Mouse (Mus musculus) embryonic fibroblast, embryonic 13.5 days (primary cell): Measurements from ENCODE around the gene Mtfr2. TPM values are rescaled to one million over a fixed set of nuclear protein-coding genes. Genes with fewer than 3 reads are reported as not detected.

Experiments used
- H3K27ac ChIP-seq: 2 replicates; pipeline ENCODE4 v1.5.1; 2012; ENCODE audit warnings: low read length, control low read depth, inconsistent platforms; ENCODE audit not compliant: insufficient read depth
- H3K4me1 ChIP-seq: 2 replicates; pipeline ENCODE4 v1.6.1; 2011; ENCODE audit warnings: low read length; ENCODE audit not compliant: control insufficient read depth, insufficient read depth
- H3K4me3 ChIP-seq: 2 replicates; pipeline ENCODE4 v1.5.1; 2011; ENCODE audit warnings: mild to moderate bottlenecking, control low read depth, low read length; ENCODE audit not compliant: insufficient read depth
- CTCF ChIP-seq: IDR thresholded peaks from 2 replicates; pipeline ENCODE4 v1.5.1; 2011; ENCODE audit warnings: mild to moderate bottlenecking, control low read depth, low read length, moderate library complexity, borderline replicate concordance; ENCODE audit not compliant: insufficient read depth
- POLR2A ChIP-seq: IDR thresholded peaks from 2 replicates; pipeline ENCODE4 v1.6.1; 2011; ENCODE audit warnings: low read depth, mild to moderate bottlenecking, control low read depth, low read length, moderate library complexity
- polyA plus RNA-seq: library from polyadenylated mRNA; stranded (reverse); fragments of >200 nt; gene quantifications from 2 replicates; pipeline ENCODE4 v1.2.4, GENCODE M21; 2011; ENCODE audit warnings: low read depth; ENCODE audit not compliant: missing spikeins, insufficient read length

Mtfr2 gene
- polyA plus RNA-seq, 1 experiment: 6.9 TPM

DNA sequence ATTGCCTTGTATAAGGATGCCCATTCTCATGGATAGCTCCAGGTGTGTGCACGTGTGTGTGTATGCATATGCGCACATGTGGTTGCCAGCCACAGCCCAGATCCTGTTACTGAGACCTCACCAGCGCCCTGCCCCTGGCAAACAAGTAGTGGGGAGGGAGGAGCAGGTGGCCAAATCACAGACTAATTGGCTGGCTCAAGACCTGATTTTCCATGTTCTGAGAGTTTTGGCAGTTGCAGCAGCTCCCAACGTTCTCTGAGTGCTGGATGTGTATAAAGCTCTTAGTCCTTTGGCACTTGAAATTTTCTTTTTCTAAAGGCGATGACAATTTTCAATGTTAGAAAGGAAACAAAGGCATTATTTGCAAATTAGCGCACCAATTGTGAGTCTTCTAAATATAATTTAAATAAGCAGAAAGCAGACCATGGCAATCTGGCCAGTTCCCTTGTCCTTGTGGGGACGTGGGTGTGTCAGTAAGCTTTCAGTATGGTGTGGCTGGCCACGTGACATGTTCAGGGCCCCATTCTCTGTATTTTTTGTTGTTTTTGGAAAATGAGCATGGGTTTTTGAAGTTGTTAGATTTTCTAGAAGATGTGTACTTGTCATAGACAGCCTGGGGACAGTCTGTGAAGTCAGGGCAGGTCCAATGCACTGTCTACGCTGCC is 31.6 kb downstream of the Mtfr2 start:
- no peaks in the 10 kb centered on the region for H3K4me1 ChIP-seq
- H3K27ac ChIP-seq: no peak overlapping the region
- TF ChIP-seq CTCF (no peak), POLR2A (no peak)
- H3K4me3 ChIP-seq: no peak overlapping the region

DNA sequence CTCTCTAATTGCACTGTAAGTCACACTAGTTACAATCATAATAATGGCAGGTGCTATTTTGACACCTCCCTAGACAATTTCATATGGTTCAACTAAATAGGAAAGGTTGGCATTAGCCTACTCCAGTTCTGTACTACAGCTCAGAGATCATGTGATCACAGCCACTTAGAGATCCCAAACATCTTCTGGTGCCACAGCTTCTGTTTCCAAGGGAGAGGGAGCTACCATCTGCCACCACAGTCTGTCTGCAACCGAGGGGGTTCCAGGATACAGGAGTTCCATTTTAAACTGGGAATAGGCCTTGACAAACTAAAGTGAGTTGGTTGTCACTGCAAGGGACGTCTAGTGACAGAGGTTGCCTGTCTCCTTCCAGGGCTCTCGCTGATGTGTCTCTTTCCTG is 33.2 kb downstream of the Mtfr2 start:
- no peak overlapping the region for H3K27ac ChIP-seq
- H3K4me1 ChIP-seq: no peaks in the 10 kb centered on the region
- H3K4me3 ChIP-seq: no peak overlapping the region
- TF ChIP-seq POLR2A (no peak), CTCF (no peak)

DNA sequence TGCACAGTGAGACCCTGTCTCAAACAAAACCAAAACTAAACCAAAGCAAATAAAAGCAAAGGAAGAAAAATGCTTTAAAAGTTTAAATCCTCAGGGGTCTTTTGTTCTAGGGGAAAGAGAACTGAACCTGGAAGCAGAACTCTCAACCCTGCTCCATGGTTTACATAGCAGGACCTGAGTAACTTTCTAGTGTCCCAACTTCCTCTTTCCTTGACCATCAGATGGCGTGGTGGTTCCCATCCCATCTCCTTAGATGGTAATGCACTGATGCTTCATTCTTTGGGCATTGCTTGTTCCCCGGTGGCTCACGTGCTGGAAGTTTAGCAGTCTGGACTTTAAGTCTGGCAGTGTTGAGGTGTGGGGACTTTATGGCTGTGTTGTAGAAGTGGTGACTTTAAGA is 33.8 kb downstream of the Mtfr2 start:
- H3K4me1 ChIP-seq: no peaks in the 10 kb centered on the region
- H3K4me3 ChIP-seq: no peak overlapping the region
- TF ChIP-seq CTCF (no peak), POLR2A (no peak)
- H3K27ac ChIP-seq: no peak overlapping the region

DNA sequence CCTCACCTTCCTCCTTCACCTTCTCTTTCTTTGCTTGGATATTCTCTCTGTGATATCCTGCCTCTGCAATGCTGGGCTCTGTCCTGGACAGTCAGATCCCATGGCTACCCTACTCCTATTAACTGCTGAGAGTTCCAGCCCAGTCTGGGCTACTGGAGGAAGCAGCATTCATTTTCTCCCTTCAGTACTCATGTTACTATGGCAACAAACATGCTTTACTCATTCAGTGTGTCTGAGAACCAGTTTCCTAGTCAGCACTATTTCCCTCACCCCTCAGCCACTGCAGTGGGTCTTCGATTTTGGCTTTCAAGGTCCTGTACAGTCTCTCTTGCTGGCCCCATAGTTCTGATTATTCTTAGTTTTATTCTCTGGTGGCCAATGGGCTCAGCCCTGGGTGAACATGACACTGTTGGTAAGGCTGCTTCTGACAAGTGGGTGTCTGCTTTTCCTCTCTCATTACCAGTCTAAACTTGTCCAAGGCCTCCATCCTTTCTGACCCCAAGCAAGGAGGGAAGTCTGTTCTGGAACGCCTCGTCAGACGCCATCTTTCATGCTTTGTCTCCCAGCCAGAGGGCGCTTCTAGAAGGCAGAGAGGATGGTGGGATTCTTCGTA is 35.3 kb downstream of the Mtfr2 start:
- H3K27ac ChIP-seq: peak overlapping the region; percentile 22; the same call in 1 of the 2 replicates
- no peaks in the 10 kb centered on the region for H3K4me1 ChIP-seq
- H3K4me3 ChIP-seq: no peak overlapping the region
- TF ChIP-seq CTCF (no peak), POLR2A (no peak)

DNA sequence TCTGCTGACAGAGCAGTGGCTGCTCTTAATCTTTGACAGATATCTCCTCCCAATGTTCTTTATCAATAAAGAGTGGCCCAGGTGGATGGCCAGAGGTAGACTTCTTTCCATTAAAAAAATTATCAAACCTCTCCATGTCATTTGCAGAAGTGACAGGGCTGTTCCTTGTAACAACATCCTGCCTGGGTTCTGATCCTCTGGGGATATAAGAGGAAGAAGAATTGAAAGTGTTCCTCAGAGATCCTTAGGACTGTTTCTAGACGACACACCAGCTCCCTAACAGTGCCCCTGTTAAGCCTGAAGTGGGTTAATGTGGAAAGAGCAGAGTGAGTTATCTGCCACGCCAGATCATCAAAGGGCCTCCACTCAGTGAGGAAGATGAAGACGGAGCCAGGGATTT is 43.0 kb downstream of the Mtfr2 start:
- no peak for TF ChIP-seq POLR2A
- no peak for TF ChIP-seq CTCF
- no peak overlapping the region for H3K27ac ChIP-seq
- H3K4me3 ChIP-seq: no peak overlapping the region
- no peaks in the 10 kb centered on the region for H3K4me1 ChIP-seq

DNA sequence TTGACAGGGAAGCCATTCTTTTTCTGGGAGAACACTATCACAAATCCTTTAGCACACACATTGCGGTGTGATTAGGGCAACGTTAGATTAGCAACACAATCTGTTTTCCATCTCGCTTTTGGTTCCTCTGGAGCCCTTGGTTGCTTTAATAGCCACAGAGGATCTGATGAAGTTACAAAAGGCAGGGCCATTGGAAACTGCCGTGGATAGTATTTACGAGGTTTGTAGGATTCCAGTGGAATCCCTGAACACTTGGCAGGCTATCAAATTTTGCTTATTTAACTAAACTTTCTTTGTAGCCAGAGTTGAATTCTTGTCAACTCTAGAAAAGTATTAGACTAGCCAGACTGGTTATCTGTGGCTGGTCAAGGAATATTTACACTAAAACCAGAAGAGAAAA is 47.2 kb downstream of the Mtfr2 start:
- Histone ChIP-seq H3K4me3 (no peak overlapping the region), H3K4me1 (no peaks in the 10 kb centered on the region), H3K27ac (no peak overlapping the region)
- no peak for TF ChIP-seq POLR2A

DNA sequence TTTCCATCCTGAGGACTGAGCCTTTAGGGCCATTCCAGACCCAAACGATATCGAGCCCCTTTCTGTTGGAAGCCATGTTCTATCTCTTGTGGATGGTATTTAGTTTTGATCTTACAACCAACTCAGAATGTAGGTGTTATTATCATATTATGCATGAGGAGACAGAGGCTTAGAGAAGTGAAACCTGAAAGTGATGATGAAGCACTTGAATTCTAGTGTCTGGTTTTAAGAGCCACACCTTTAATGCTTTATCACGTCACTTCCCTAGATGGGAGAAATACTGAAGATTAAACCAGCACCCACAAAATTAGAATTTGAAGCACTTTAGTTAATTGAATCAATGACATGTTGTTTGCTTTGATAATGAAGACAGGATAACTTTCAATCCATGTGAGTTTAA is 48.2 kb downstream of the Mtfr2 start:
- Histone ChIP-seq H3K27ac (no peak overlapping the region), H3K4me3 (no peak overlapping the region), H3K4me1 (no peaks in the 10 kb centered on the region)
- no peak for TF ChIP-seq CTCF
- no peak for TF ChIP-seq POLR2A

DNA sequence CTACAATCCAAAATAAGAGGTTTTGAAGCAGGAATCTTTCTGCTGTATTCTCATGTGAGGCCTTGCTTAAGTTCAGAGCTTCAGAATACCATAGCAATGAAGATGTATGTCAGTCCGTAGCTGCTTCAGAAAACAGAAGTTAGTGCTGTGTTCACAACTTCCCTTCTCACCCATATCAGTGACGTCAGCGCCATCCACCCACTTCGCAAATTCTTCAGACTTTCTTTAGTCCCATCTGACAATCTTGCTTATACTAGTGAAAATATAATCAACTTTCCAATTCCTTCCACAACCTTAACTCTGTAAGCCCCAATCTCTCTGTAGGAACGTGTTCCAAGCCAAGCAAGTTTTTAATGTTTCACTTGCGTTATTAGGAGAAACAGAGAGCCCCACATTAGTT is 50.7 kb downstream of the Mtfr2 start:
- TF ChIP-seq POLR2A: no peak
- no peak for TF ChIP-seq CTCF
- no peak overlapping the region for H3K27ac ChIP-seq
- H3K4me3 ChIP-seq: no peak overlapping the region
- no peaks in the 10 kb centered on the region for H3K4me1 ChIP-seq

DNA sequence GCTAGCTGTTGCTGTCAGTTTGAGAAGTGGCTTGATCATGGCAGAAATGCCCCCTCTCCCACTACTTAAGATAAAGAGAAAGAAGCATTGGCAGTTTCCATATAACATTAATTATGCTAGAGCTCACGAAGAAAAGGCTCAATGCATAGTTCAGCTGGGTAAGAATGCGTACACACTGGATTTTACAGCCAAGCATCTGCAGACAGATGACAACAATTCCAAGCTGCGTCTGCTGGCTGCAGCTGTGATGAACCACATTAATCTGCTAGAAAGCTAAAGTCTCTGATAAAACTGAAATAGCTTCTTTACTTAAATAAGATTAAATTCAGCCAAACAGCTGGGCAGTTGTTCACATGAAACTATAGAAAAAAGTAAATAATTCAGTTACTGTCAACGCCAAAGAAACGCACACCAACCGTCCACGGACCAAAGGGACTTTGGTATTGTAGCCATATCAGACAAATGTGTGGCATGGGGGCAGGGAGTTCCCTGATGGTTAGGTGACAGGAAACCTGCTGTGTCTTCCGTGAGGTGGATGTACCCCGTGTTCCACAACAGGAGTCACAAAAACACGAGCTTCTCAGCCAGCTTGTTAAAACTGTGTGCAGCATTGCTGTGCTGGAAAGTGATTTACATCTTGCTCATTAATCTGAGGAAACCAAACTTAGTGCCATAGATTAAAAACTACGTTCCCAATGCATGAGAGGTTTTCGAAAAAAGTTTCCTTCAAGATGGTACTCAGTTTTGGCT is 51.2 kb downstream of the Mtfr2 start:
- Histone ChIP-seq H3K4me3 (no peak overlapping the region), H3K4me1 (no peaks in the 10 kb centered on the region), H3K27ac (no peak overlapping the region)
- TF ChIP-seq POLR2A (no peak), CTCF (no peak)

DNA sequence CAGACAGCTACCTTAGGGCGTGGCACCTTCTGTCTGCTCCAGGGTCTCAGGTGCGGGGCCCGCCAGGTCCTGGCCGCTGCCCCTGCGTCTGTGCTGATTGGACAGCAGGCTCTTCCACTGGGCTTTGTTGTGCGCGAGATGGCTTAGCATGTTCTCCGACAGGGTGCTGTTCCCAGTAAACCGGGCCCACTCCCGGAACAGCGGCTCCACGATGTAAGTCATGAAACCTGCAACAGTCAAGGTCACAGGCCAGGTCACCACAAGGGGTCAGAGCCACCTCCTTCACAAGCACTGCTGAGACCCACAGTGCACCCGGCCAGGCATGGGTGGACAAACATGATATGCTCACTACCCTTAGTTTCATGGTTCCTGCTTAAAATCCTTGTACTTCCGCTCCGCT is 52.8 kb downstream of the Mtfr2 start:
- Histone ChIP-seq H3K4me3 (no peak overlapping the region), H3K4me1 (no peaks in the 10 kb centered on the region), H3K27ac (no peak overlapping the region)
- TF ChIP-seq CTCF (no peak), POLR2A (no peak)
